Mouse (Mus musculus) CH12F3 (cell line): ENCODE measurements at regions not wholly inside any gene's neighbourhood (a gene's known extent, or its start where the extent isn't known, plus 50 kb on each side); places are given as distances from the start of the nearest gene placed in this dataset.

ENCODE experiments used
- in situ Hi-C: fragments of 300-500 bp; cut with MboI; formaldehyde crosslinking; loops from 2 replicates; pipeline ENCODE4 v1.14.3; 2020; ENCODE audit warnings: low sequenced_read_pairs

DNA sequence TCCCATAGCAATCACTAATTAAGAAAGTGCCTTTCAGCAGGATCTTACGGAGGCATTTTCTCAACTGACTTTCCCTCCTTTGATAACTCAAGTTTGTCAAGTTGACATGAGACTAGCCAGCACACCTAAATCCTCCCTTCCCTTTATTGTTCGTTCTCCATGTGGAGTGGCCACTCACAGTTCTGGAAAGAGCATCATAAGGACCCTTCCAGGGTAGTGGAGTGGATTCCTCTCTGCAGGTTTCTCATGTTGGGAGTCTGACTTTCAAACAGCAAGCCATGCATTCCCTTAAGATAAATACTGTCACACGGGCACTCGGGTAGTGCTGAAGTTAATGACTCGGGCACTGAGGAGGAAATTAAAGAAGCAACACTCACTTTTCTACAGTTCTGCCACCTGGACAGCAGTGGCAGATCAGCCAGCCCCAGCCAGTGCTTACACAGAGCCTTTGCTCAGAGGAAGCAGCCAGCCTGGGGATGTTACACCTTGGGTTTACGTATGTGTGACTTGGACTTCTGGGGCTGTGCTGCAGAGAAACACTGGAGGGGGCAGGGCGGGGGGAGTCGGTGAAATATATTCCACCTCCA lies 432.8 kb upstream of the Kazn start:
- in situ Hi-C loops: no loop called here

DNA sequence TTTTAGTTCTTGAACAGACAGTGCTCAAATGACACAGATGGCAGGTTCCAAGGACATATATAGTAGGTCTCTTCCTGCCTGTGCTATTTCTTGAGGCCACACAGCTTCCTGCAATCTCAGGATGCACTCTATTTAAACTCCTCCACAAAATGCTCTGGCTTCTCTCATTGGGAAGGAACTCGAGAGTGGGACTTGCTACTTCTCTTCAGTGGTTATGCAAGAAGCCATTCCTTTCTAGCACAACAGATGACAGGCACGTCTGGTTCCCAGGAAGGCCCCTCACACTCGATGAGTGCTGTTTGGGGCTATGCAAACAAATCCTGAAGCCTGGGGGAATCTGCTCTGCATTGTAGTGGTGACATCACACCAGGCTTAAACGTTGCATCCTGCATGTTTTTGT lies 425.6 kb upstream of the Kazn start:
- in situ Hi-C loops: no loop called here

DNA sequence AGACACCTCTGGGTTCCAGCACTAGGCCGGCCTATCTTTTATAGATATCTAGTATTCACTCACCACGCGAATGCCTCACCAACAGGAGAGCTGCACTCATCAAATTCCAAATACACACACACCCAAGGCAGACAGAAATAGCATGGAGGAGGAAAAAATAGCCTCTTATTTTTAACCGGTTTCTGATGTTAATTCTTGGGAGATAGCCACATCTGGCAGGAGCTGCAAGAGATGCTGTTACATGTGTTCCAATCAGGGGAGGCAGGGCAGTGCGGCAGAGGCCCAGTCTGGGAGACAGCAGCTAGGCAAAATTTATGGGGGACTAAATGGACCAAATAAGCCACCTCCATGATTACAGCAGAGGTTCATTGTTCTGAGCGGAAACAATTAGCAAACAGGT lies 419.0 kb upstream of the Kazn start:
- in situ Hi-C loops: no loop called here

DNA sequence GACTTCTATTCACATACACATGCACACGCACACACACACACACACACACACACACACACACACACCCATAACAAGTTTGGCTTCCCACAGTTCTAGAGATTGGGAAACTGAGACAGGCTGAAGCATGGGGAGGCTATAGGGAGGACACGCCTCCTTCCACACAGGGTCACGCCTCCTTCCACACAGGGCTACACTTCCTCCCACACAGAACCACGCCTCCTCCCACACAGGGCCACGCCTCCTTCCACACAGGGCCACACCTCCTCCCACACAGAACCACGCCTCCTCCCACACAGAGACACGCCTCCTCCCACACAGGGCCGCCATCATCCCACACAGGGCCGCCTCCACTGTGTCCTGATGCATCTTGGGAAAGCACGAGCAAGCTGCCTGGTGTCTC lies 401.9 kb upstream of the Kazn start:
- in situ Hi-C loops: no loop called here

DNA sequence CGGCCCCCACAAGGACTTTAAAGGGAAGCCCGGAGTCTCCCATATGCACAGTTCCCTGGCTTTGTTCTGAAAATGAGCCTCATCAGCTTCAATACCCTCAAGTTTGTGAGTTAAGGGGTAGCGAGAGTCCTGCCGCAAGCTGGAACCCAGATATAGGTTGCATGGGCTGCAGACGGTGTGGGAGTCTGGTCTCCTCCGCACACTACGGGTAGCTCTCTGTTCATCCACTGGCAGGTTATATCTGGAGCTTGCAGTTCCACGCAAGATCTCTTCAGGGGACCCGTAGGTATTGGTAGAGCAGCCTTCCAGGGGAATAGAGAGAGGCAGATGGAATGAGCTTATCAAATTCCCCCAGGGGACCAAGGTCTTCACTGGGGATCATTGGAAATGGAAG lies 400.1 kb upstream of the Kazn start:
- in situ Hi-C loops: no loop called here

DNA sequence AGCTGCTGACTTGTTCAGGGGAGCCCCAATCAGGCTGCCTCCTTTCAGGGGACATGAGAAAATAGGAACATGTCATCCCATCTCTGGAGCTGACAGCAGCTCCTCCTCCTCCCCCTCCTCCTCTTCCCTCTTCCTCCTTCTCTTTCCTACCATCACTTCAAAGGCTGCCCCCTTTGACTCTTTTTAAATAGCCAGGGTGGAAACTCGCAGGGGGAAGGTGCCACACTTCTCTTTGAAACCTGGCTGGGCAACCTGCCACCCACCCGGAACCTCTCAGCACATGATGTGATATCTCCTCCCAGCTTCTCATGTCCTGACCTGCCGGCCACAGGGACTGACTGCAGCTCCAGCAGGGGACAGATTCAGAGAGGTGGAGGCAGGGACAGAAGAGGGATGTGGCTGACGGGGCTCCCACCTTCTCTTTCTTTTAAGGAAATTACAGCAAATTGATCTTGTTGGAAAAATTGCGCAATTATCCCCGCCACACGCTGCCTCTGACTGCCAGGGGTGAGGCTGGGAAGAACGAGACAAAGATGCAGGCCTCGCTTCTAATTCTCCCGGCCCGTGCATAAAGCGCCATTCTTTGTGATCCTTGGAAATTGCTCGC lies 399.6 kb upstream of the Kazn start:
- in situ Hi-C loops: no loop called here

DNA sequence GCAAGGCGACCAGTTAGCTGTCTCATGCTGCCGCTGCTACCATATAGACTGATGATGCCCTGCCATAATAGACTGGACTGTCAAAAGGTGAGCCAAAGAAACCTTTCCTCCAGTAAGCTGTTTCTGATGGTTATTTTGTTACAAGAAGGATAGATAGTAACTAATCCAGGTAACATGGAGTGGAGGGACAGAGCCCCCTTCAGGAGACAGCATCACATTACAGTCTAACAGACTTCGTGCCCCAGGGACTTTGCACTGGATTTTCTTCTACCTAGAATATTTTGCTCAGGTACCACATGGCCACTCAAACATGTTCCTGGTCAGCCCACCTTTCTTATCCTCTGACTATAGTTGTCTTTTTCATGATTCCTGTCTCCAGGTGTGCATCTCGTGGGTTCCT lies 398.9 kb upstream of the Kazn start:
- in situ Hi-C loops: no loop called here

DNA sequence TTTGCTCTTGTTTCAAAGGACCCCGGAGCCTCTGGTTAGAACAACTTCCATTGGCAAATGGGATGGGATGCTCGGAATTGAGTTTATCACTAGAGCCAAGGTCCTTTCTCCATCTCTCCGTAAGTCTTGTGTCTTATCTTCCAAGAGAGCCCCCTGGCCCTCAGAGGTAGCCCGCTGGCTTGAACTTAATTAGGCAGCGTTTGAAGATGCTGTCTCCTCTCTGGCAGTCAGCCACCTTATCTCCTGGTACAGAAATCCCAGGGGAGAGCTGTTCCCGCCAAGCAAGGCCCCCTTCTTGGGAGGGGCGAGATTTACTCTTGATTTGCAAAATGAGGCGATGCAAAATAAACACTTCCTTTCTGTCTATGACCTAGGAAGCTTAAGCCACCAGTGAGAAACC lies 395.2 kb upstream of the Kazn start:
- in situ Hi-C loops: no loop called here

DNA sequence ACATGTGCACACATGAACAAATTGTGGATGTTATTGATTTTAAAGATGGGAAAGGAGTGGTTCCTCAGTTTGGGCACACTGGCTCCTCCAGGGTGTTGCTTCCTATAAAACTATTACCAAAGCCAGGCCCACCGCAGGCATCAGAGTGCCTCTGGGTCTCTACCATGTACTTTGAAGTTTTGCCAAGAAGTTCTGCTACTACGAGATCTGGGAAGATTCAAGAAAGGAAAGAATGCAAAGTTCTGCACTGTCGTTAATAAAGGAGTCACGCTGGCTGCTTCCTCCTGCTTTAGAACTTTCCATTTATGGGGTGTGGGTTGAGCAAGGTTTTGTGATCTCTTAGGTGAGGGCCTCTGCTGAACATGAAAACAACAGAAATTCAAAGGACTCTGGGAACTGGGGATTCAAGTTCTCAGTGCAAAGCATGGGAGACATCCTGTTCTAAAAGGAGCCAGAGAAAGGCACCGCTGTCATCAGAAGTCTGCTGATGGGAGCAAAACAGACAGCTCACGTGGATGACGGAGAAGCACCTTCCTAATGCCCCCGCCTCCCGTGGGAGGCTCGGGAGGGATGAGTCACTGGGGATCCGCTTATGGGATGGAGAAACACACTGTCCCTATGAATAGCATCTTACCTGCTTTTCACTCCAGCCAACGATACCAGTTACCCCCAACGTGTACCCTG lies 394.6 kb upstream of the Kazn start:
- in situ Hi-C loops: no loop called here

DNA sequence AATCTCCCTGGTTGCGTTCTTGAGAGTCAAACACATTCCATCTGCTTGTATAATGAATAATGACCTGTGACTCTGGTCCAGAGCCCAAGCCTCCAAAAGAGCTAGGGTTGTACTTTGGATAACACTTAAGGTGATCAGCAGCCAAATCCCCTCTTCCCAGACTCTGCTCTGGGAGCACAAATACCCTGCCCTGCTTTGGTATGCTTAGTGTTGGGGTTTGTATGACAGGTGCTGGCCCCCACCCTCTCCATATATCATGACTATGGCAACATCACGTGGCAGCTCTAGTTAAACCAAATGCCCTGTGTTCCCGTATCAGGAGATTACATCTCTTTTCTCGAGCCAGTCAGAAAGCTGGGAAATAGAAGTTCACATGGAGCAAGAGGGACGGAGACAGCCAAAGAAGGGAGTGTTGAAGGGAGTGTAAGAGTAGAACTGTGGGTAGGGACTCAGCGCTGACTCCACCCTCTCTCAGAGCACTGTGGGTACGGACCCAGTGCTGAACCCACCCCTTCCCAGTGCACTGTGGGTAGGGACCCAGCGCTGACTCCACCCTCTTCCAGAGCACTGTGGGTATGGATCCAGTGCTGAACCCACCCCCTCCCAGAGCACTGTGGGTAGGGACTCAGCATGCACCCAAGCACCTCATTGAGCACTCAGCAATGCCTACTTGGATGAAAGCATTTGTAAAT lies 387.4 kb upstream of the Kazn start:
- in situ Hi-C loops: no loop called here

DNA sequence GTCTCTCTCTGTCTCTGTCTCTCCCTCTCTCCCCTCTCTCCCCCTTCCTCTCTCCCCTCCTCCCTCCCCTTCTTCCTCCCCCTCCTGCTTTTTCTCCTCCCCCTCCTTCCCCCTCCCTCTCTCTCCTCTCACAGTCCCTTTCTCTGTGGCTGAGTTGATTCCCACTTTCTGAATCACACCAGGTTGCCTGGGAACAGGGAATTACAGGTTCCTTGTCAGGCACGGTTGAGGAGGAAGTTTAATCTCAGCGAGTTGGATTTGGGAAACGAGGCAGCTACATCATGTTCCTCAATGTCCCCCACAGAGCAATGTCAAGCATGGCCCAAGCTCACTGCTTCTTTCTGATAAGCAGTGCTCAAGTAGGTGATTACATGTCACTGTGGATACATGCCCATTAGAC lies 386.3 kb upstream of the Kazn start:
- in situ Hi-C loops: no loop called here

DNA sequence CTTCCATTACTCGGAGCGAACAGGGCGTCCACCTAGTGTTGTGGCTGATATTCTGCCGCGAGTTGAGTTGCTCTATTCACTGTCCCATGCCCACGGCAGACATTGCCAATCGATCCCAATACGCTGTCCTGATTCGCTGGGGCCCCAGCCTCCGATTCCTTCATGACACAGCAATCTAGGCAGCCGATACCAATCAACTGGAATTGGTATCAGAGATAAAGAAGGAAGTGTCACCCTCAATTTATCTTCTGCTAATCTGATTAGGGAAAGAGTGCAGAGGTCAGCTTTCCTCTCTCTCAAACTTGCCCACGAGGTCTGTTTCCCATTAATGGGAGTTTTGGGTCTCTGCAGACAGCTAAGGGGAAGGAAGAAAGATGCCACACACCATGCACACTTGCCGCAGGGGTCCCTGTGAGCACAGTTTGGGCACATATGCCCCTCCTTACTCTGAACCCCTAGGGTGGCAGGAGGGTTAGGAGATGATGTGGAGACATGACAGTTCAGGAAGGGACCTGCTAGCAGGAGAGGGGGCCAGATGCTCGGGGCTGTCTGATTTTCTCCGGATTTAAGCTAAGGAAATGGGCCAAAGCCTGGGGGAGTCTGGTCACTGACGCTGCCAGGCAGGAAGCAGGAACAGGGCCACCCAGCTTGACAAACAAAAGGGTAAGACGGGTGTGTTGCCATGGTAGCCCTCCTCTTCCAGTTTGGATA lies 383.1 kb upstream of the Kazn start:
- in situ Hi-C loops: no loop called here

DNA sequence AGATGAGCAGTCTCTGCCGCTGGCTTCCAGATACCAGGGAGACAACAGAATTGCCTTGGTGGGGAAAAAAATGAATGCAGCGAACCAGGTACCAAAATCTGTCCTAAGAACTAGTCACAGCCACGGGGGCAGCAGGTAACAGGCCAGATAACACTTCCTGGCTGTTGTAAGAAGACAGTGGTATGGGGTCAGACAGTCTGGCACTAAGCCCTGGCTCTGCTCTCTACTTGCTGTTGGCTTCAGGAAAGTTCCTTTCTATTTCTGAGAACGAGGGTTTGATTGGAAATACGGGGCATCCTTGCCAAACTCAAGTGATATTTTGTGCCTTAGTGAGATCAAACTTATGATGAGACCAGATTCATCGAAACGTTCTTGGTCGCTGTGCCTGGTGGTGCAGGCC lies 380.2 kb upstream of the Kazn start:
- in situ Hi-C loops: no loop called here

DNA sequence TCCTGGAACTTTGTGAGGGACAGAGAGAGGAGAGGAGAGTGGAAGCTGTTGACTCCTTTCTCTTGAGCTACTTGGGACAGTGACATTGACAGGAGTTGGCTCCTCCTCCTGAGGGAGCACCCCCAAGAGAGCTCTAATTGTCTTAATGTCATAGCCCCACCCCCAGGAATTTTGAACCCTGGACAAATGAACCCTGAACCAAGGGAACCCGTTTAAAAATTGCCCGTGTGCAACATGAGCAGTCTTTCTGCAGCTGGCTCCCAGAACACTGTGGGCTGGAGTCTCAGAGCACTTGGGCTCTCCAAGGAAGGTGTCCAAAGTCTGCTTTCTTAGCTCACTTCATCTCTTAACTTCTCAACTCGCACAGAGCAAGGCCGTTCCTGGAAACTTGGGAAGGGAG lies 379.6 kb upstream of the Kazn start:
- in situ Hi-C loops: no loop called here

DNA sequence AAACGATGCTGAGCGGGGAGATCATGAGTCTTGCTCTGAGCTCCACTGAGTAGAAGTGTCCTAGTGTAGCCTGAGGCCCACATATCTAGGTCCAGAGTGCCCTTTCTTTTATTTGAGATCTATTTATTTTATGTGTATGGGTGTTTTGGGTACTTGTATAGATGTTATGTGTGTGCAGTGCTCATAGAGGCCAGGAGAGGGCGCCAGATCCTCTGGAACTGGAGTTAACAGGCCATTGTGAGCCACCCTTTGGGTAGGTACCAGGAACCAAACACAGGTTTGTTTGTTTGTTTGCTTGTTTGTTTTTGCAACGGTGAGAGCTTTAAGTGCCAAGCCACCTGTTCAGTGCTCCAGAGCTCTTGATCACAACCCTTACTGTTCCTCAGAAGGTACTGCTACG lies 378.5 kb upstream of the Kazn start:
- in situ Hi-C loops: no loop called here

DNA sequence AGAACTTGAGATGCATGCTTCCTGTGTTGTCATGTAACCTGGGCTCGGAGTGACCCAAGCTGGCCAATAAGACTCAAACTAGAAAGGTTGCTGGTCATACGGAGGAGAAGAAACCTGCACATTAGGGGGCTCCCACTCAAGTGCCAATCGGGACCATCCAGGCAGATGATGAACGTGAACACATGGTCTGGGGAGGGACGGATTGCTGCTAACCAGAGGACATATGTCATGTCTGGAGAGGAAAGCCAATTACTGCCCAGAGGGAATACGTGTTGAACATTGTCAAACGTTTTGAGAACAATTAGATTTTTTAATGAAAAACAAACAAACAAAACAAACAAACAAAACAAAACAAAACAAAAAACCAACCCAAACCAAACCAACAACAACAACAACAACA lies 377.7 kb upstream of the Kazn start:
- in situ Hi-C loops: no loop called here

DNA sequence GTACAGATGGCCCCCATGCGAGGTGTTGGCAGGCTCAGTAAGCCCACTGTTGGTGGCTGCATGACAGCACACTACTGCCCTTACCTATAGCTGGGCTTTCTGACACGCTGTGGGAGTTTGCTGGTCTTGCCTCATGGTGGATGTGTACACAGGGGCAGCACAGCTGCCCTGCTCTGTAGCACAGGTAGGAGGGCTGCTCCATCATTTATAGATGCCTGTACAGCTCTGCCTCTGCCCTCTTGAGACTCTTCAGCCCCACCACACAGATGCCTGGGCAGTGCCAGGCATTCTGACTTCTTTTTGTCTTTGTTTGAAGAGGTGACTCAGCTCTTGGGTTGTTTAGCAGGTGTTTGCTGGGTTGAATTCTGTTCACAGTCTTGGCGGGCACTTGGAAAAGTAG lies 365.9 kb upstream of the Kazn start:
- in situ Hi-C loops: no loop called here

DNA sequence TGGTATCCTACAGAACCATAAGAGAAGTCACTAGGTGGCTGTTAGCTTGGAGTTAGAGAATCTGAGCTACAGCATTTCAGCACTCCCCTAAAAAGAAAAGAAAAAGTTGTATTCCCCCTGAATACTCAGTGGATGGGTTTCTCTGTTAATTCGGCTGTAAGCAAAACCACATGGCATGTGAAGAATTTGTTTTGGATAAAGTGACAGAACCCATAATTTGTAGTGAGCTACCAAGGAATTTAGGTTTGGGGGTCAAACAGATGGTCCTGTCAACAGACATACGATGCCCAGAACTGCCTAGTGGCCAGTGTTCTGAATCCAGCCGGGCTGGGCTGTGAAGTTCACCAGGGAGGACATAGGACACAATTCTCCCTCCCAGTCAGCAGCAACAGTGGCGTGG lies 358.0 kb upstream of the Kazn start:
- in situ Hi-C loops: no loop called here

DNA sequence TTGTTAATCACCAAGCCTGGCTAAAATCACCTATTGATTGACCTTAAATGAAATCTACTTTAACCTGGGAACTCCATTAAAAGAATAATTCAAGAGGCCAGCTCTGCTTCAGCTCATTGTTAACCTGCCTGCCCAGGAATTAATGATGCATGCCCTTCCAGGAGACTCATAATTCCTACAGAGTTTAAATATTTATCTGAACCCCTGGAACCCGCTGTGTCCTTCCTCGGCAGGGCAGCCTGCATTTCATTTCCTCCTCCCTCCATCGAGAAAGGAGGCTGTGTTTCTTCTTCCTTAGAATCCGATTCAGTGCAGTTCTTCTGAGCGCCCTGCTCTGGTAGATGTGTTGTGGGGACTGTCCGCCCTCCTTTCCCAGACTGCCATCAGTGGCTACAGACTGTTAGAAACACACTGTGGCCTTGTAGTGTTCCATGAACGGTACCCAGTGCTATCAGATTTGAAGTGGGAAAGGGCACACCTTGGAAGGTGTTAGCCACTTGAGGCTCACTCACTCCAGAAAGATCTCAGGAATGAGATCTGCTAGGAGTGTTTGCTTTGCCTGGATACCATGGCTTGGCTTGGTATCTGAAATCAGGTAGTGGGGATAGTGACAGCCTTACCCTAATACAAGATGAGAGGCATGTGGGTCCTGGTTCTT lies 350.0 kb upstream of the Kazn start:
- in situ Hi-C loops: no loop called here

DNA sequence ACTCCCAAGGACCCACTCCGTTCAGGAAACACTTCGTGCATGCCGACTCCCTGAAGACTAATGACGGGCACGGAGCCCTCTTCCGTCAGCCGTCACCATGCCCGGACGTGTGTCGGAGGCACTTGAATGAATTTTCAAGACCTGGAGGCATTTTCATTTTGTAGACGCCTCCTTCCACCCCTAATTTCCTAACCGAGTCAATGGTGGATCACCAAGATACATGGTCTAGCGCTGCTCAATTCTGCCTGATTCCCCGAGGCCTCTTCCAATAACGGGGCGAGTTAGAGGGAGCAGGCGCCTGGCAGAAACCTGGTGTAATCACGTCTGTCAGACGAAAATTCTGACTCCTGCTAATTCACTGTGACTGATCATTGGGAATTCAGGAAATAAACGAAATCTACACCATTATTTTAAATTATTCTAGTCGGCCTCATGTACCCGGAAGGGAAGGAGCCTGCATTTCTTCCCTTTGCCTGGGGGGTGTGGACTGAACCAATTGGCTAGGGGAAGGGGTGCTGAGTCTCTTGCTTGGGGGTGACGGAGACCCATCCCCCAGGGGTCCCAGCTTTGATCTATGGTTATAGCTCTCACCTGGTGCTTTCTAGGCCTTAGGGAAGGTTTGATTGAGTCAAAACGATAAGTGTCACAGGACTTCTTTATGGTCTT lies 349.4 kb upstream of the Kazn start:
- in situ Hi-C loops: no loop called here
